Mouse (Mus musculus): ENCODE measurements around the gene Vps11. TPM values are rescaled to one million over a fixed set of nuclear protein-coding genes. Genes with fewer than 3 reads are reported as not detected.

The Vps11 gene
- polyA plus RNA-seq, 1 experiment from 2014 or later: 24.5 TPM

GRCm38 (mm10) chr9:44319887-44320798 is 41.3 kb downstream of the Vps11 start, which contains the start of gene C2cd2l:
C2cd2l (minus strand) TSS chr9:44320285.
- ATAC-seq (peak; percentile 99), DNase-seq (ENCODE audit: low spot score) (peak; percentile 100)
- H3K4me2 ChIP-seq (replicated peaks; ENCODE audit: low read depth, low read length): peak within 1 kb of the TSS; percentile 89
- no peaks in the 10 kb centered on the region for H3K27me3 ChIP-seq (replicated peaks; ENCODE audit: insufficient read depth, low read length)
- under 1% methylated on average over 66 of the region's 67 CpGs for WGBS
- H3K36me3 ChIP-seq (ENCODE audit: insufficient read depth, low read length): peaks cover 7% of the 10 kb centered on the region; the same call in 1 of the 2 replicates
- H3K4me3 ChIP-seq (ENCODE audit: low read depth, low read length): peak within 1 kb of the TSS; percentile 69
- H3K9me3 ChIP-seq (ENCODE audit: low read length): no peaks in the 10 kb centered on the region
- peak within 1 kb of the TSS; percentile 73 for H3K9ac ChIP-seq (replicated peaks; ENCODE audit: low read depth)
- H3K27ac ChIP-seq (ENCODE audit: low read length): peak within 1 kb of the TSS; percentile 88
- H3K4me1 ChIP-seq (ENCODE audit: insufficient read depth, low read depth, low read length): peaks cover 16% of the 10 kb centered on the region
- TF ChIP-seq CTCF (IDR thresholded peaks at IDR 0.05): no peak
- TF ChIP-seq EP300 (IDR thresholded peaks at IDR 0.05): peak; percentile 47; the same call in 1 of the 2 replicates

GRCm38 (mm10) chr9:44319105-44319886 is 42.2 kb downstream of the Vps11 start:
- H3K9me3 ChIP-seq (ENCODE audit: low read length): no peaks in the 10 kb centered on the region

GRCm38 (mm10) chr9:44318826-44319095 is 42.7 kb downstream of the Vps11 start:
- DNase-seq (ENCODE audit: low spot score) (no peak), ATAC-seq (no peak)
- H3K9ac ChIP-seq (replicated peaks; ENCODE audit: low read depth): no peak overlapping the region
- H3K4me3 ChIP-seq (ENCODE audit: low read depth, low read length): peak overlapping the region; percentile 69
- peaks cover 16% of the 10 kb centered on the region for H3K4me1 ChIP-seq (ENCODE audit: insufficient read depth, low read depth, low read length)
- TF ChIP-seq CTCF (IDR thresholded peaks at IDR 0.05) (no peak), EP300 (IDR thresholded peaks at IDR 0.05) (no peak)
- H3K9me3 ChIP-seq (ENCODE audit: low read length): no peaks in the 10 kb centered on the region
- no peaks in the 10 kb centered on the region for H3K27me3 ChIP-seq (replicated peaks; ENCODE audit: insufficient read depth, low read length)
- peaks cover 12% of the 10 kb centered on the region; the same call in 1 of the 2 replicates for H3K36me3 ChIP-seq (ENCODE audit: insufficient read depth, low read length)
- H3K4me2 ChIP-seq (replicated peaks; ENCODE audit: low read depth, low read length): peak overlapping the region; percentile 89
- no peak overlapping the region for H3K27ac ChIP-seq (ENCODE audit: low read length)
- 31% methylated on average over 3 of the region's 3 CpGs for WGBS

More at GRCm38 (mm10) chr9:44319105-44319886, 42.2 kb downstream of the Vps11 start:
- no peaks in the 10 kb centered on the region for H3K27me3 ChIP-seq (replicated peaks; ENCODE audit: insufficient read depth, low read length)
- H3K9ac ChIP-seq (replicated peaks; ENCODE audit: low read depth): peak overlapping the region; percentile 73
- ATAC-seq (no peak), DNase-seq (ENCODE audit: low spot score) (peak; percentile 28)
- TF ChIP-seq CTCF (IDR thresholded peaks at IDR 0.05) (no peak), EP300 (IDR thresholded peaks at IDR 0.05) (no peak)
- H3K27ac ChIP-seq (ENCODE audit: low read length): peak overlapping the region; percentile 57
- H3K4me2 ChIP-seq (replicated peaks; ENCODE audit: low read depth, low read length): peak overlapping the region; percentile 89
- H3K4me3 ChIP-seq (ENCODE audit: low read depth, low read length): peak overlapping the region; percentile 69
- peaks cover 16% of the 10 kb centered on the region for H3K4me1 ChIP-seq (ENCODE audit: insufficient read depth, low read depth, low read length)
- peaks cover 8% of the 10 kb centered on the region; the same call in 1 of the 2 replicates for H3K36me3 ChIP-seq (ENCODE audit: insufficient read depth, low read length)
- WGBS: 2% methylated on average over 37 of the region's 37 CpGs

- no peak overlapping the region for H3K9ac ChIP-seq (replicated peaks; ENCODE audit: low read depth)
- no peak for DNase-seq (ENCODE audit: low spot score)
- H3K4me2 ChIP-seq (replicated peaks; ENCODE audit: low read depth, low read length): peak overlapping the region; percentile 89
- 43% methylated on average over 5 of the region's 5 CpGs for WGBS
- H3K4me1 ChIP-seq (ENCODE audit: insufficient read depth, low read depth, low read length): peaks cover 16% of the 10 kb centered on the region
- no peaks in the 10 kb centered on the region for H3K9me3 ChIP-seq (ENCODE audit: low read length)
- no peak for TF ChIP-seq EP300 (IDR thresholded peaks at IDR 0.05)
- TF ChIP-seq CTCF (IDR thresholded peaks at IDR 0.05): no peak; the same call in 1 of the 2 replicates
- ATAC-seq: no peak
- peaks cover 17% of the 10 kb centered on the region for H3K36me3 ChIP-seq (ENCODE audit: insufficient read depth, low read length)
- no peaks in the 10 kb centered on the region for H3K27me3 ChIP-seq (replicated peaks; ENCODE audit: insufficient read depth, low read length)
- peak overlapping the region; percentile 69; the same call in 1 of the 2 replicates for H3K4me3 ChIP-seq (ENCODE audit: low read depth, low read length)
- H3K27ac ChIP-seq (ENCODE audit: low read length): peak overlapping the region; percentile 9; the same call in 1 of the 2 replicates
Measured at GRCm38 (mm10) chr9:44318076-44318825, 43.2 kb downstream of the Vps11 start.

GRCm38 (mm10) chr9:44317452-44317851 is 44.0 kb downstream of the Vps11 start:
- Histone ChIP-seq H3K9me3 (ENCODE audit: low read length) (no peaks in the 10 kb centered on the region), H3K4me3 (ENCODE audit: low read depth, low read length) (no peak overlapping the region), H3K27ac (ENCODE audit: low read length) (no peak overlapping the region), H3K9ac (replicated peaks; ENCODE audit: low read depth) (no peak overlapping the region), H3K36me3 (ENCODE audit: insufficient read depth, low read length) (peaks cover 20% of the 10 kb centered on the region), H3K27me3 (replicated peaks; ENCODE audit: insufficient read depth, low read length) (no peaks in the 10 kb centered on the region), H3K4me2 (replicated peaks; ENCODE audit: low read depth, low read length) (0 out of 2 replicates have a peak overlapping the region, but pooled peaks have one; percentile 8), H3K4me1 (ENCODE audit: insufficient read depth, low read depth, low read length) (peaks cover 16% of the 10 kb centered on the region)
- DNase-seq (ENCODE audit: low spot score): no peak
- no peak for ATAC-seq
- TF ChIP-seq CTCF (IDR thresholded peaks at IDR 0.05): no peak
- TF ChIP-seq EP300 (IDR thresholded peaks at IDR 0.05): no peak
- WGBS: 69% methylated on average over 4 of the region's 4 CpGs

Data from lung, postnatal 0 days (tissue).